In genomic region chr4:117887133-117887532, GRCm38 (mm10) we compare ENCODE assay signal across 7 mouse cellular contexts. TPM values are rescaled to one million over a fixed set of nuclear protein-coding genes. Genes with fewer than 3 reads are reported as not detected.
DNase-seq lines count a peak whose midpoint lies in the region; ATAC-seq lines count a peak whose summit lies in the region.

Gene Atp6v0b (minus strand): TSS chr4:117887333.

- peak within 1 kb of the TSS; percentile 85 for H3K4me2 ChIP-seq in embryonic facial prominence, embryonic 11.5 days (ENCODE audit: low read depth, low read length)
- H3K4me2 ChIP-seq in midbrain, embryonic 13.5 days (replicated peaks), result peak within 1 kb of the TSS; percentile 93

- H3K27ac ChIP-seq in embryonic facial prominence, embryonic 11.5 days (replicated peaks; ENCODE audit: low read depth, low read length), result no peak within 1 kb of the TSS
- H3K27ac ChIP-seq in limb, embryonic 10.5 days, result peak within 1 kb of the TSS; percentile 84
- H3K27ac ChIP-seq in midbrain, embryonic 13.5 days, result no peak within 1 kb of the TSS

- no peaks in the 10 kb centered on the region; the same call in 1 of the 2 replicates for H3K36me3 ChIP-seq in embryonic facial prominence, embryonic 11.5 days (replicated peaks; ENCODE audit: control insufficient read depth, insufficient read depth, low read depth, low read length)
- peaks cover 42% of the 10 kb centered on the region for H3K36me3 ChIP-seq in limb, embryonic 10.5 days
- peaks cover 32% of the 10 kb centered on the region for H3K36me3 ChIP-seq in midbrain, embryonic 13.5 days

- no peaks in the 10 kb centered on the region for H3K4me1 ChIP-seq in embryonic facial prominence, embryonic 11.5 days (ENCODE audit: control insufficient read depth, insufficient read depth, low read length)
- peaks cover 53% of the 10 kb centered on the region for H3K4me1 ChIP-seq in limb, embryonic 10.5 days
- peaks cover 56% of the 10 kb centered on the region for H3K4me1 ChIP-seq in midbrain, embryonic 13.5 days (replicated peaks)

- H3K9me3 ChIP-seq in embryonic facial prominence, embryonic 11.5 days (replicated peaks; ENCODE audit: control insufficient read depth, low read length), result no peaks in the 10 kb centered on the region
- no peaks in the 10 kb centered on the region for H3K9me3 ChIP-seq in limb, embryonic 10.5 days (replicated peaks)
- no peaks in the 10 kb centered on the region for H3K9me3 ChIP-seq in midbrain, embryonic 13.5 days

- peak within 1 kb of the TSS; percentile 96 for H3K4me3 ChIP-seq in embryonic facial prominence, embryonic 11.5 days (ENCODE audit: low read depth, low read length)
- H3K4me3 ChIP-seq in limb, embryonic 10.5 days, result peak within 1 kb of the TSS; percentile 93
- H3K4me3 ChIP-seq in midbrain, embryonic 13.5 days (replicated peaks), result peak within 1 kb of the TSS; percentile 96

- H3K9ac ChIP-seq in embryonic facial prominence, embryonic 11.5 days (replicated peaks; ENCODE audit: low read length), result peak within 1 kb of the TSS; percentile 73
- H3K9ac ChIP-seq in midbrain, embryonic 13.5 days (replicated peaks), result peak within 1 kb of the TSS; percentile 95

- ATAC-seq in embryonic facial prominence, embryonic 11.5 days (replicated peaks; ENCODE audit: insufficient number of reproducible peaks, low FRiP score, low TSS enrichment, low read depth), result peak; percentile 83
- ATAC-seq in granulocyte monocyte progenitor cell, adult 5-6 weeks (replicated peaks; ENCODE audit: poor library complexity, severe bottlenecking), result peak; percentile 59
- peak; percentile 85 for ATAC-seq in midbrain, embryonic 13.5 days

- 0% methylated on average over 37 of the region's 37 CpGs for WGBS in embryonic facial prominence, embryonic 11.5 days
- WGBS in limb, embryonic 10.5 days, result under 1% methylated on average over 37 of the region's 37 CpGs
- under 1% methylated on average over 37 of the region's 37 CpGs for WGBS in midbrain, embryonic 13.5 days

- DNase-seq in adrenal gland, postnatal 14 days, result peak; percentile 97
- peak; percentile 93 for DNase-seq in embryonic facial prominence, embryonic 11.5 days (ENCODE audit: low spot score)
- peak; percentile 94 for DNase-seq in kidney, adult 11 months
- peak; percentile 98 for DNase-seq in limb, embryonic 10.5 days (ENCODE audit: low spot score)
- peak; percentile 89 for DNase-seq in spleen, adult 12 weeks (ENCODE audit: low spot score)

- H3K27me3 ChIP-seq in embryonic facial prominence, embryonic 11.5 days (ENCODE audit: control insufficient read depth, insufficient read depth, low read length), result no peaks in the 10 kb centered on the region
- no peaks in the 10 kb centered on the region for H3K27me3 ChIP-seq in limb, embryonic 10.5 days (ENCODE audit: low read depth, poor library complexity, severe bottlenecking)
- no peaks in the 10 kb centered on the region for H3K27me3 ChIP-seq in midbrain, embryonic 13.5 days

RNA-seq across cellular contexts. Expression of gene Atp6v0b, which starts in this region (rescaled TPM):
- total RNA-seq in adrenal gland, postnatal 14 days (2021), result 167 and 172 TPM in 2 replicates
- polyA plus RNA-seq in embryonic facial prominence, embryonic 11.5 days (2014; fragmentation: Nextera tagmentation; extraction: Ambion mirVana), result 154 and 177 TPM in 2 replicates
- 253 and 300 TPM in 2 replicates for total RNA-seq in granulocyte monocyte progenitor cell, adult 5-6 weeks (2014; fragmentation: Nextera tagmentation)
- total RNA-seq in granulocyte monocyte progenitor cell, adult 5-6 weeks (2017), result 97.8 and 111 TPM in 2 replicates
- 143 and 147 TPM in 2 replicates for polyA plus RNA-seq in limb, embryonic 10.5 days (2016; fragmentation: Nextera tagmentation; extraction: Ambion mirVana)
- polyA plus RNA-seq in midbrain, embryonic 13.5 days (2015; fragmentation: Nextera tagmentation; extraction: Ambion mirVana), result 458 and 469 TPM in 2 replicates
